Mouse (Mus musculus) urinary bladder, postnatal 25 days (tissue): ENCODE measurements at regions not wholly inside any gene's neighbourhood (a gene's known extent, or its start where the extent isn't known, plus 50 kb on each side); places are given as distances from the start of the nearest gene placed in this dataset.
"Not testable (repeated sequence)": the region's sequence is repeated elsewhere in the genome, so short reads cannot be mapped to it uniquely, and the experiment has no call there.

Experiments
- DNase-seq: peaks from one replicate; pipeline ENCODE4 v3.0.0; 2022; ENCODE audit warnings: low spot score

- DNase-seq = no peak
Observed at GRCm38 (mm10) chr12:64788761-64789160, 128.9 kb upstream of the Gm527 start.

GRCm38 (mm10) chr12:64808492-64808891 is 109.2 kb upstream of the Gm527 start:
- not testable (repeated sequence) for DNase-seq

GRCm38 (mm10) chr12:64810081-64810480 is 107.6 kb upstream of the Gm527 start:
- DNase-seq = no peak

GRCm38 (mm10) chr12:64815871-64816270 is 101.8 kb upstream of the Gm527 start:
- no peak for DNase-seq

GRCm38 (mm10) chr12:64817056-64817810 is 100.5 kb upstream of the Gm527 start:
- peak; percentile 26 for DNase-seq

- no peak for DNase-seq
Observed at GRCm38 (mm10) chr12:64820722-64821121, 97.0 kb upstream of the Gm527 start.

GRCm38 (mm10) chr12:64829662-64830249 is 88.0 kb upstream of the Gm527 start:
- no peak for DNase-seq

GRCm38 (mm10) chr12:64832313-64833151 is 85.2 kb upstream of the Gm527 start:
- no peak for DNase-seq

GRCm38 (mm10) chr12:64857709-64858108 is 60.0 kb upstream of the Gm527 start:
- no peak for DNase-seq
